Mouse (Mus musculus) monocyte, adult 2 months (primary cell): ENCODE measurements around the gene Sik3.

Source experiments
- DNase-seq, 2 experiments: peaks; one replicate each; pipeline ENCODE4 v3.0.0; 2022; ENCODE audit warnings: low spot score in 2 of 2, low read depth in 1 of 2

The Sik3 gene

GRCm38 (mm10) chr9:46015081-46015551 lies 2.5 kb downstream of the Sik3 start:
- no peak for DNase-seq

GRCm38 (mm10) chr9:46015831-46016230 lies 3.2 kb downstream of the Sik3 start:
- DNase-seq = no peak

GRCm38 (mm10) chr9:46016417-46016816 lies 3.8 kb downstream of the Sik3 start:
- no peak for DNase-seq

- no peak for DNase-seq
Observed at GRCm38 (mm10) chr9:46018316-46018715, 5.7 kb downstream of the Sik3 start.

GRCm38 (mm10) chr9:46019975-46020374 lies 7.4 kb downstream of the Sik3 start:
- no peak for DNase-seq

GRCm38 (mm10) chr9:46023591-46023990 lies 11.0 kb downstream of the Sik3 start:
- no peak for DNase-seq

GRCm38 (mm10) chr9:46026058-46026849 lies 13.6 kb downstream of the Sik3 start:
- DNase-seq = no peak

- no peak for DNase-seq
Observed at GRCm38 (mm10) chr9:46027994-46028393, 15.4 kb downstream of the Sik3 start.

- DNase-seq = no peak
Observed at GRCm38 (mm10) chr9:46029534-46029933, 16.9 kb downstream of the Sik3 start.

- no peak for DNase-seq
Observed at GRCm38 (mm10) chr9:46030184-46030583, 17.6 kb downstream of the Sik3 start.

- no peak for DNase-seq
Observed at GRCm38 (mm10) chr9:46030968-46031367, 18.3 kb downstream of the Sik3 start.

GRCm38 (mm10) chr9:46032190-46032589 lies 19.6 kb downstream of the Sik3 start:
- DNase-seq = no peak

GRCm38 (mm10) chr9:46033058-46033457 lies 20.4 kb downstream of the Sik3 start:
- no peak for DNase-seq

- no peak for DNase-seq
Observed at GRCm38 (mm10) chr9:46033862-46034261, 21.2 kb downstream of the Sik3 start.

- no peak for DNase-seq
Observed at GRCm38 (mm10) chr9:46035290-46035871, 22.8 kb downstream of the Sik3 start.

GRCm38 (mm10) chr9:46036881-46037280 lies 24.3 kb downstream of the Sik3 start:
- DNase-seq = no peak

- DNase-seq = no peak
Observed at GRCm38 (mm10) chr9:46038786-46039185, 26.2 kb downstream of the Sik3 start.

GRCm38 (mm10) chr9:46041186-46041585 lies 28.6 kb downstream of the Sik3 start:
- DNase-seq = no peak

GRCm38 (mm10) chr9:46042387-46042786 lies 29.8 kb downstream of the Sik3 start:
- no peak for DNase-seq

- DNase-seq = no peak
Observed at GRCm38 (mm10) chr9:46043626-46044025, 31.0 kb downstream of the Sik3 start.

- no peak for DNase-seq
Observed at GRCm38 (mm10) chr9:46046724-46047517, 34.3 kb downstream of the Sik3 start.

GRCm38 (mm10) chr9:46049525-46049924 lies 36.9 kb downstream of the Sik3 start:
- DNase-seq = no peak
